Mouse (Mus musculus) heart, embryonic 14.5 days (tissue): ENCODE measurements around the gene Slc9a9. TPM values are rescaled to one million over a fixed set of nuclear protein-coding genes. Genes with fewer than 3 reads are reported as not detected.
A peak's percentile ranks its signal among the peaks of the same experiment; 100 is the strongest.

Source experiments
- ATAC-seq: fragments of 200-750 bp; cut with Nextera tagmentation; 2 replicates; pipeline ENCODE4 v1.8.0; 2017; ENCODE audit warnings: low read depth, moderate TSS enrichment; ENCODE audit not compliant: insufficient number of reproducible peaks, insufficient read depth, low FRiP score
- H3K27ac ChIP-seq, 2 experiments: fragments of 200-500 bp in 1 of 2; fragments of 300-500 bp in 1 of 2; sonication (generic) in 1 of 2; replicated peaks in 1 of 2; 2 replicates each; pipeline ENCODE4 v1.5.1; 2012 to 2014; ENCODE audit warnings: low read depth in 2 of 2, low read length in 2 of 2, control low read depth in 1 of 2, mild to moderate bottlenecking in 1 of 2, mixed read lengths in 1 of 2; ENCODE audit not compliant: control insufficient read depth in 1 of 2, insufficient read depth in 1 of 2
- H3K27me3 ChIP-seq: fragments of 300-500 bp; sonication (generic); 2 replicates; pipeline ENCODE4 v1.6.1; 2014; ENCODE audit warnings: mild to moderate bottlenecking, low read length, control low read depth; ENCODE audit not compliant: control insufficient read depth, insufficient read depth
- H3K36me3 ChIP-seq: fragments of 300-500 bp; sonication (generic); 2 replicates; pipeline ENCODE4 v1.6.1; 2014; ENCODE audit warnings: mild to moderate bottlenecking, control low read depth, low read length, mixed read lengths; ENCODE audit not compliant: control insufficient read depth, insufficient read depth
- H3K4me1 ChIP-seq, 2 experiments: fragments of 200-500 bp in 1 of 2; fragments of 300-500 bp in 1 of 2; sonication (generic) in 1 of 2; 2 replicates each; pipeline ENCODE4 v1.6.1; 2012 to 2014; ENCODE audit warnings: low read length in 2 of 2, control low read depth in 1 of 2, mixed read lengths in 1 of 2; ENCODE audit not compliant: control insufficient read depth in 2 of 2, insufficient read depth in 2 of 2
- H3K4me2 ChIP-seq: fragments of 300-500 bp; sonication (generic); 2 replicates; pipeline ENCODE4 v1.6.1; 2014; ENCODE audit warnings: mild to moderate bottlenecking, low read length
- H3K4me3 ChIP-seq, 2 experiments: fragments of 200-500 bp in 1 of 2; fragments of 300-500 bp in 1 of 2; sonication (generic) in 1 of 2; 2 replicates each; pipeline ENCODE4 v1.5.1; 2012 to 2014; ENCODE audit warnings: low read length in 2 of 2, mild to moderate bottlenecking in 2 of 2, control low read depth in 1 of 2, low read depth in 1 of 2, moderate library complexity in 1 of 2; ENCODE audit not compliant: control insufficient read depth in 1 of 2, insufficient read depth in 1 of 2
- H3K9ac ChIP-seq: fragments of 300-500 bp; sonication (generic); 2 replicates; pipeline ENCODE4 v1.6.1; 2014; ENCODE audit warnings: mild to moderate bottlenecking, low read length
- H3K9me3 ChIP-seq: fragments of 300-500 bp; sonication (generic); 2 replicates; pipeline ENCODE4 v1.6.1; 2016; ENCODE audit warnings: low read length, control low read depth; ENCODE audit not compliant: control insufficient read depth
- WGBS: fragments of 180-500 bp; shearing (Covaris S2); extraction: QIAGEN DNeasy Blood & Tissue Kit; methylation state at CpG from one replicate; pipeline ENCODE4 v1.1.7; 2014; 5-methylcytosine and 5-hydroxymethylcytosine counted together
- polyA plus RNA-seq: library from polyadenylated mRNA; unstranded; fragments of >200 nt; fragmentation: Nextera tagmentation; extraction: Ambion mirVana; gene quantifications from 2 replicates; pipeline ENCODE4 v1.2.1, GENCODE M21; 2014

Gene Slc9a9
- polyA plus RNA-seq, 1 experiment from 2014 or later = 4.7 TPM

- no peak for ATAC-seq
- H3K4me1 ChIP-seq = peaks cover 0 to 2% of the 10 kb centered on the region in 2 experiments; a peak in 2 of 4 replicates
Observed at GRCm38 (mm10) chr9:95180569-95180968, 510.9 kb downstream of the Slc9a9 start.

GRCm38 (mm10) chr9:95181241-95182043 lies 511.7 kb downstream of the Slc9a9 start:
- no peaks in the 10 kb centered on the region for H3K27me3 ChIP-seq
- H3K4me1 ChIP-seq = peaks cover 5% of the 10 kb centered on the region in 2 experiments; a peak in 3 of 4 replicates
- H3K4me3 ChIP-seq = no peak overlapping the region
- no peak overlapping the region for H3K27ac ChIP-seq
- ATAC-seq = no peak
- H3K9me3 ChIP-seq = no peaks in the 10 kb centered on the region
- WGBS = 76% methylated on average over 13 of the region's 13 CpGs
- no peak overlapping the region for H3K9ac ChIP-seq
- H3K4me2 ChIP-seq = no peak overlapping the region
- no peaks in the 10 kb centered on the region for H3K36me3 ChIP-seq

More at GRCm38 (mm10) chr9:95180569-95180968, 510.9 kb downstream of the Slc9a9 start:
- no peak overlapping the region for H3K4me3 ChIP-seq
- H3K4me2 ChIP-seq = no peak overlapping the region
- no peak overlapping the region for H3K27ac ChIP-seq
- 82% methylated on average over 4 of the region's 4 CpGs for WGBS
- H3K9me3 ChIP-seq = no peaks in the 10 kb centered on the region
- no peaks in the 10 kb centered on the region for H3K36me3 ChIP-seq
- H3K9ac ChIP-seq = no peak overlapping the region
- H3K27me3 ChIP-seq = no peaks in the 10 kb centered on the region

DNA sequence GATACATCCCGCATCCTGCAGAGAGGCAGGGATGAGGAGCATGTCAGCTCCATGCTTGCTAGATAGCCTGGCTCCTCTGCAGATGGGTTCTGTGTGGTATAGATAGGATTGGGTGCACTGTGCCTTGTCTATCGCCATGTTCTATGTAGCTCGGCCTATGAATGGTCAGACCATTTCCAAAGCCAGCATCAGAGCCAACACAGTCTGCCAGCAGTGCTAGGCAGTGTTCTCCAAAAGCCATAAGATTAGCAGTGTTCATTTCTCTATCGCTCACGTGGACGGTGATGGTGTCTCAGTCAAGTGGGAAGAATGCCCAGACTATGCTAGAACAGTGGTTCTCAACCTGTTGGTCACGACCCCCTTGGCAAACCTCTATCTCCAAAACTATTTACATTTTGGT lies 512.6 kb downstream of the Slc9a9 start:
- H3K4me2 ChIP-seq = no peak overlapping the region
- no peaks in the 10 kb centered on the region for H3K36me3 ChIP-seq
- peaks cover 8 to 10% of the 10 kb centered on the region in 2 experiments; a peak in 3 of 4 replicates for H3K4me1 ChIP-seq
- H3K27ac ChIP-seq = no peak overlapping the region
- no peaks in the 10 kb centered on the region for H3K9me3 ChIP-seq
- ATAC-seq = no peak
- WGBS = 84% methylated on average over 7 of the region's 7 CpGs
- H3K9ac ChIP-seq = no peak overlapping the region
- no peak overlapping the region for H3K4me3 ChIP-seq
- H3K27me3 ChIP-seq = no peaks in the 10 kb centered on the region

DNA sequence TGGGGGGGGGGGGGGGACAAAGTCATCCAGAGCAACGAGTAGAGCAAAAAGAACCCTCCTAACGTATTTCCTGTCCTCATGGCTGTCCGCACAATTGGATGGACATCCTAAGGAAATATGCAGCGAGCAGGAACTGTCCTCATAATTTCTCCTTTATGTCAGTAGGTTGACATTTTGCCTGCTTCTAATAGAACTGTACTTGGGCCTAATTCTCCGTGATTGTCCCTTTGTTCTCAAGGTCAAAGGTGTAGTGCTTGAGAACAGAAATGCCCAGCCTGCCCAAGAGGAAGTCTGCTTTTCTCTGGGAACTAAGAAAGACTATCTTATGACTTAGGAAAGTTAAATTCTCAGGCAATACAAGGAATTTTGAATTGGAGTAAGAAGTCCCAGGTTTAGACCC lies 514.7 kb downstream of the Slc9a9 start:
- peaks cover 17 to 22% of the 10 kb centered on the region in 2 experiments for H3K4me1 ChIP-seq
- H3K27ac ChIP-seq = no peak overlapping the region
- no peak overlapping the region for H3K4me2 ChIP-seq
- no peaks in the 10 kb centered on the region for H3K27me3 ChIP-seq
- no peak overlapping the region for H3K9ac ChIP-seq
- 61% methylated on average over 5 of the region's 5 CpGs for WGBS
- H3K9me3 ChIP-seq = no peaks in the 10 kb centered on the region
- no peaks in the 10 kb centered on the region for H3K36me3 ChIP-seq
- ATAC-seq = no peak
- no peak overlapping the region for H3K4me3 ChIP-seq

- Histone ChIP-seq H3K4me2 (no peak overlapping the region), H3K27ac (0 out of 4 replicates have a peak overlapping the region, but pooled peaks of 1 of the 2 experiments have one; percentile 38), H3K4me1 (peaks cover 17 to 22% of the 10 kb centered on the region in 2 experiments), H3K27me3 (no peaks in the 10 kb centered on the region), H3K36me3 (no peaks in the 10 kb centered on the region), H3K4me3 (no peak overlapping the region), H3K9ac (no peak overlapping the region), H3K9me3 (no peaks in the 10 kb centered on the region)
- WGBS = 59% methylated on average over 3 of the region's 3 CpGs
- ATAC-seq = no peak
Observed at GRCm38 (mm10) chr9:95185840-95186239, 516.1 kb downstream of the Slc9a9 start.

DNA sequence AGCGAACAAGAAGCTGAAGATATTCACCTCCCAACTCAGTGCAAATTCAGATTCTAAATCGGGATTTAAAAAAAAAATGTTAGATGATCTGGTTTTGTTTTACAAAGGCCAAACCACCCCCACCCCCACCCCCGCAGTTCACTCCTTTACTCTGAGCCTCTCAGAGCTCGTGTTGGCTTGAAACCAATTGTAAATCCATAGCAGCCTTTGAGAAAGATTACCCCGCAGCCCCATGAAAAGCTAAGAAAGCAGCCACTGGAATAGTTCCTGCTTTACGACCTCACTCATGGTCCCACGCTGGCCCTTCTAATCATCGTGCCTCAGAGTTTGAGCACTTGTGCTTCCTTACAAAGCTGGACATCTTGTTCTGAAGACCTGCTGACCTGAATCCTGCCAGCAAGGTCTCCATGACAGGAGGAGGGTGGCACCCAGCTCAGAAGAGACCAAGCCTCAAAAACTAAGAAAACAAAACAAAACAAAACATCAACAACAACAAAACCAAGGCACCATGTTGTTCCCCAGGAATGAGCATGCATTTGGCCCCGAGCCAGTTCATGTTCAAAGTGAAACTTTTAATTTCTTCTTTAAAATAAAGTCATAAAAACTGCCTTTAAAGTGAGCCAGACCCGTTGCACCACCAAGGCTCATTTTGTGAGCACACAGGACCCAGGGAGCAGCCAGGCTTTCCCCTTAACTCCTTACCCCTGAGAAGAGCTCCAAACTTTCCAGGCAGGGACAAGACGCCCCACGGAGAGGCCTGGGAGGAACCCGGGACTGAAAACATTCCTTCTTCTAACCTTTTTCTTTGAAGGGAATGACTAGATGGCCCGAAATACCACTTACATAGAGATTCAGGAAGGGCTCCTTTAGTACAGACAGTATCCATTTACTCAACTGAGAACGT lies 516.9 kb downstream of the Slc9a9 start:
- Histone ChIP-seq H3K4me2 (no peak overlapping the region), H3K9me3 (no peaks in the 10 kb centered on the region), H3K4me1 (peaks cover 16 to 25% of the 10 kb centered on the region in 2 experiments), H3K36me3 (no peaks in the 10 kb centered on the region), H3K27ac (peak overlapping the region; percentile 38 to 51; a peak in 2 of 4 replicates), H3K9ac (no peak overlapping the region), H3K27me3 (no peaks in the 10 kb centered on the region), H3K4me3 (no peak overlapping the region)
- 60% methylated on average over 15 of the region's 15 CpGs for WGBS
- no peak for ATAC-seq

- Histone ChIP-seq H3K4me3 (no peak overlapping the region), H3K9me3 (no peaks in the 10 kb centered on the region), H3K27me3 (no peaks in the 10 kb centered on the region), H3K9ac (no peak overlapping the region), H3K4me2 (no peak overlapping the region), H3K36me3 (no peaks in the 10 kb centered on the region), H3K27ac (peak overlapping the region; percentile 29 to 45; a peak in 2 of 4 replicates), H3K4me1 (peaks cover 28 to 39% of the 10 kb centered on the region in 2 experiments)
- 39% methylated on average over 8 of the region's 8 CpGs for WGBS
- peak; percentile 71; the same call in 1 of the 2 replicates for ATAC-seq
Observed at GRCm38 (mm10) chr9:95188362-95189217, 518.9 kb downstream of the Slc9a9 start.
